Mouse (Mus musculus) embryonic fibroblast, embryonic 13.5 days (primary cell): ENCODE results near the gene Cenpf.

Experiments
- CTCF ChIP-seq: IDR thresholded peaks from 2 replicates; pipeline ENCODE4 v1.5.1; 2011; ENCODE audit warnings: mild to moderate bottlenecking, control low read depth, low read length, moderate library complexity, borderline replicate concordance; ENCODE audit not compliant: insufficient read depth
- POLR2A ChIP-seq: IDR thresholded peaks from 2 replicates; pipeline ENCODE4 v1.6.1; 2011; ENCODE audit warnings: low read depth, mild to moderate bottlenecking, control low read depth, low read length, moderate library complexity

DNA sequence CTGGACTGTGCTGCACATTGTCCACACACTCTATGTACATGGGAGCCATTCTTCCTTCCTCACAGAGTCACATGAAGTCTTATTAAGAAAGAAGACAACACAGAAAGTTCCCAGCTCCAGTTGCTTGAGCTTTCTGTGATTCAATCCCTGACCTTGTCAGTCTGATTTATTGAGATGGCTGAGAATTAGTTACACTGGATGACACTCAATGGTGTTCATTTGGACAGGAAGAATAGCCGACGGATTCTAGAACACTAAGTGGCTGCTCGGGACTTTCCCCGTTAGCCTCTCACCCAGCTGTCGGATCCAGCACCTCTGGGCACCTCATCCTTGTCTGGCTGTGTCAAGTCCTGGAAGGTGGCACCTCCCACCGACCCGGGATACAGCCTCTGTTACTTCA is 63.1 kb downstream of the Cenpf start:
- TF ChIP-seq CTCF (no peak), POLR2A (no peak)
